Mouse (Mus musculus) activated CD4-positive, CD25-positive, alpha-beta regulatory T cell, adult 4 months (primary cell): ENCODE measurements around the gene Lgi2. TPM values are rescaled to one million over a fixed set of nuclear protein-coding genes. Genes with fewer than 3 reads are reported as not detected.

Experiments
- ATAC-seq: one replicate; pipeline ENCODE4 v1.8.0; 2017
- polyA plus RNA-seq, 2 experiments: library from polyadenylated mRNA; unstranded; fragments of 100-300 nt; shearing (Covaris generic); gene quantifications; one replicate each; pipeline ENCODE4 v1.2.1; 2017

Gene Lgi2
- not detected for polyA plus RNA-seq

GRCm38 (mm10) chr5:52565813-52566531 is at the start of gene Lgi2:
Gene Lgi2, minus strand, starts transcription at chr5:52566462.
- no peak for ATAC-seq

- ATAC-seq = no peak
Measured at GRCm38 (mm10) chr5:52615421-52615820, 49.2 kb upstream of the Lgi2 start.

GRCm38 (mm10) chr5:52614686-52615085 is 48.4 kb upstream of the Lgi2 start:
- no peak for ATAC-seq

- no peak for ATAC-seq
Measured at GRCm38 (mm10) chr5:52612776-52613175, 46.5 kb upstream of the Lgi2 start.

GRCm38 (mm10) chr5:52611315-52611895 is 45.1 kb upstream of the Lgi2 start:
- ATAC-seq = no peak

GRCm38 (mm10) chr5:52610306-52610705 is 44.0 kb upstream of the Lgi2 start:
- no peak for ATAC-seq

GRCm38 (mm10) chr5:52609672-52610071 is 43.4 kb upstream of the Lgi2 start:
- ATAC-seq = no peak

- ATAC-seq = no peak
Measured at GRCm38 (mm10) chr5:52604582-52605041, 38.4 kb upstream of the Lgi2 start.

GRCm38 (mm10) chr5:52590612-52591011 is 24.4 kb upstream of the Lgi2 start:
- ATAC-seq = no peak

GRCm38 (mm10) chr5:52588650-52589049 is 22.4 kb upstream of the Lgi2 start:
- no peak for ATAC-seq

- no peak for ATAC-seq
Measured at GRCm38 (mm10) chr5:52587291-52587733, 21.1 kb upstream of the Lgi2 start.

- no peak for ATAC-seq
Measured at GRCm38 (mm10) chr5:52572572-52572971, 6.3 kb upstream of the Lgi2 start.

GRCm38 (mm10) chr5:52570746-52571145 is 4.5 kb upstream of the Lgi2 start:
- no peak for ATAC-seq

GRCm38 (mm10) chr5:52565214-52565812 is 949 bp downstream of the Lgi2 start:
- ATAC-seq = no peak

GRCm38 (mm10) chr5:52564351-52564750 is 1.9 kb downstream of the Lgi2 start:
- no peak for ATAC-seq

- no peak for ATAC-seq
Measured at GRCm38 (mm10) chr5:52560240-52560639, 6.0 kb downstream of the Lgi2 start.

- no peak for ATAC-seq
Measured at GRCm38 (mm10) chr5:52555526-52555925, 10.7 kb downstream of the Lgi2 start.

- ATAC-seq = no peak
Measured at GRCm38 (mm10) chr5:52551318-52551632, 15.0 kb downstream of the Lgi2 start.

- no peak for ATAC-seq
Measured at GRCm38 (mm10) chr5:52550613-52551317, 15.5 kb downstream of the Lgi2 start.

- no peak for ATAC-seq
Measured at GRCm38 (mm10) chr5:52546950-52547349, 19.3 kb downstream of the Lgi2 start.

GRCm38 (mm10) chr5:52543770-52544169 is 22.5 kb downstream of the Lgi2 start:
- ATAC-seq = no peak

GRCm38 (mm10) chr5:52540186-52540585 is 26.1 kb downstream of the Lgi2 start:
- ATAC-seq = no peak

GRCm38 (mm10) chr5:52539483-52539882 is 26.8 kb downstream of the Lgi2 start:
- no peak for ATAC-seq
